Mouse (Mus musculus): Measurements from ENCODE around the gene Pcyox1.
"Not testable (repeated sequence)": the region's sequence is repeated elsewhere in the genome, so short reads cannot be mapped to it uniquely, and the experiment has no call there.

The Pcyox1 gene

DNA sequence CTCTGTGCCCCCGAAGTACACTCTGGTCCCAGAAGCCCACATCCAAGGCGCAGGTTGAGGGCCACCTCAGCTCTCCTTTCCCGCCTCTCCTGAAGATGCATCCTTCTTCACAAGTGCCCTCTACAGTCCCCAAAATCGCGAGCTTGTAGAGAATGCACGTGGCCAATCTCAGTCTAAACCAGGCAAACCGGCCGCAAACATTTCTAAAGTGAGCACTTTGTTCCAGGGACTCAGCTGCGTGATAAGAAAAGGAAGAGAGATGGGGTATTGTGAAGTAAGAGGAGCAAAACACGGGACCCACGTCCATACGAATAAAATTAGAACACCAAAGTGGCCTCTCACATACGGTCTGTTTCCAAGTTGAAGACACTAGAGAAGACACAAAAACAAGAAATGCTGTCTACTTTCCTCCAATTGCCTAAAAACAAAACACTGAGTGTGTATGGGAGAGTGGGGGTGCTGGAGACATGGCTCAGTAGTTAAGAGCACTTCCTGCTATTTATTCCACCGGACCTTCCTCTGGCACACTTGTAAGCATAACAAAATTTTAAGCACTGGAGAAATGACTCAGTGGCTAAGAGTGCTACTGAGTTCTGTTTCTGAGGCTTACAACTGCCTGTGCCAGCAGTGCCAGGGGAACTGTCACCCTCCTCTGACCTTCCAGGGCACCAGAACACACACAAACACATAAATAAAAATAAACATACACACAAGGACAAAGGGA is 465 bp upstream of the Pcyox1 start:
- in situ Hi-C loops (cut with MboI, MseI): loop anchor here (10.0 kb wide), 1 partner anchor 1037 kb away; no protein-coding TSS in a partner anchor

GRCm38 (mm10) chr6:86395969-86396368 is 985 bp downstream of the Pcyox1 start:
- in situ Hi-C loops (cut with MboI, MseI): loop anchor here (10.0 kb wide), 1 partner anchor 1039 kb away; no protein-coding TSS in a partner anchor

- in situ Hi-C loops (cut with MboI, MseI): loop anchor here (10.0 kb wide), 1 partner anchor 1040 kb away; no protein-coding TSS in a partner anchor
These were observed 1.9 kb downstream of the Pcyox1 start for GRCm38 (mm10) chr6:86395021-86395420.

- in situ Hi-C loops (cut with MboI, MseI): loop anchor here (10.0 kb wide), 1 partner anchor 1041 kb away; no protein-coding TSS in a partner anchor
These were observed 2.8 kb downstream of the Pcyox1 start for GRCm38 (mm10) chr6:86394078-86394720.

DNA sequence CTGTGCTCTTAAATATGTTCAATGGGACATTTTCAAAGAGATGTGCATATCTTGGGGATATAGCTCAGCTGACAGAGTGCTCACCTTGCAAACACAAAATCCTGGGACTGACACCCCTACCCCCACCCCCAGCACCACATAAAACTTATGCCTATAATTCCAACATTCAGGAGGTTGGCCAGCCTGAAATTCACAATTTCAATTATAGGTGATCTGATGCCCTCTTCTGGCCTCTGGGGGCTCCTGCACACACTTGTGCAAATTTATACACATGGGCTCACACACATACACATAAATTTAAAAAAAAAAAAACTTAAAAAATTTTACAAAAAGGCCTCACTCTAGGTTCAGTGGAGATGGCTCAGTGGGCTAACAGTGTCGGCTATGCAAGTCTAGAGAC is 3.8 kb downstream of the Pcyox1 start:
- in situ Hi-C loops (cut with MboI, MseI): loop anchor here (10.0 kb wide), 1 partner anchor 1042 kb away; no protein-coding TSS in a partner anchor

GRCm38 (mm10) chr6:86391326-86391725 is 5.6 kb downstream of the Pcyox1 start:
- in situ Hi-C loops (cut with MboI, MseI): loop anchor here (10.0 kb wide), 1 partner anchor 1043 kb away; no protein-coding TSS in a partner anchor

DNA sequence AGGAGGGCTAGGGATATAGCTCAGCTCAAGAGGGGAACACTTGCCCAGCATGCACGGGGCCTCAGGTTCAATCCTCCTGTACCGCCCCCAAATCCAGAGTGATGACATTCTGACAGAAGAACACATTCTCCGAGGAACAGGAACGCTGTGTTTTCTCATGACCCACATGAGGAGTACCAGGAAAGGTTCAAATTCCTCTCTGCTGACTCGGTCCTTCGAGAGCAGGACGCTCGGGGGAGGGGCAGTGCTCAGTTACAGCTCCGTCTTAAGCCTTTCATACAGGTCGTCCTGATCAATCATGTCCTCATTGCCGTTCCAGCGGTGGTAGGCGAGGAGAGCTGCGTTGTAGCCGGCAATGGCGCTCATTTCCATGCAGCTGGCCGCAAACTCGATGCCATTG is 8.5 kb downstream of the Pcyox1 start:
- in situ Hi-C loops (cut with MboI, MseI): no loop called here

GRCm38 (mm10) chr6:86387313-86387712 is 9.6 kb downstream of the Pcyox1 start:
- in situ Hi-C loops (cut with MboI, MseI): no loop called here

DNA sequence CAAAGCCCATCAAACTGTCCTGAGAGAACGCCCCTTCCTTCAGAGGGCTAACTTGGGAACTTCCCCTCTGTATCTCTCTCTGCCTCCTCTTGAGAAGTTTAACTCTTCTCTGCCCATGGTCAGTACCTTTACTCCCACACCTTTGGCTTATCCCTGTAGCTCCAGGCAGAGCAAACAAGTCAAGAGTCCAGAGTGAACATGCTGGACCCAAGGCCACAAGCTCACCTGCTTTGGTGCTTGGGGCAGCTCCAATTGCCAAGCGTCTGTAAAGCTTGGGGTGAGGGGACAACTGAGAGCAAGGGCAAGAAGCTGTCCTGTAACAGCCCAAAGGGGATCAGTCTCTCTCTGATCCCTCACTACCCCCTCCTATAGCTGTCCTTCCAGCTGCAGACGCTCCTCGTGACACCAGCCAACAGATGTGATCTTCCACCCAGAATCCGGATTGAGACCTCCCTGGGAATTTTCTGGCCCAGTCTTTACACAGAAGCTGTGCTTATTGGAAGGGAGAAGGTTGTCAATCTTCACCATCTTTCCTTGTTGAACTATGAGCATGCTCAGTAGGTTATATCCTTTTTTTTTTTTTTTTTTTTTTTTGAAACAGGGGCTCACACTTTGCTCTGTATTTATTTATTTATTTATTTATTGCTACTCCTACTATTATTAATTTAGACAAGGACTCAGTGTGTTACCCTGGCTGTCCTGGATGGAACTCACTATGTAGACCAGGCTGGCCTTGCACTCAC is 11.4 kb downstream of the Pcyox1 start:
- in situ Hi-C loops (cut with MboI, MseI): no loop called here

- in situ Hi-C loops (cut with MboI, MseI): no loop called here
These were observed 12.3 kb downstream of the Pcyox1 start for GRCm38 (mm10) chr6:86384692-86385091.

GRCm38 (mm10) chr6:86383370-86383769 is 13.6 kb downstream of the Pcyox1 start:
- in situ Hi-C loops (cut with MboI, MseI): no loop called here

DNA sequence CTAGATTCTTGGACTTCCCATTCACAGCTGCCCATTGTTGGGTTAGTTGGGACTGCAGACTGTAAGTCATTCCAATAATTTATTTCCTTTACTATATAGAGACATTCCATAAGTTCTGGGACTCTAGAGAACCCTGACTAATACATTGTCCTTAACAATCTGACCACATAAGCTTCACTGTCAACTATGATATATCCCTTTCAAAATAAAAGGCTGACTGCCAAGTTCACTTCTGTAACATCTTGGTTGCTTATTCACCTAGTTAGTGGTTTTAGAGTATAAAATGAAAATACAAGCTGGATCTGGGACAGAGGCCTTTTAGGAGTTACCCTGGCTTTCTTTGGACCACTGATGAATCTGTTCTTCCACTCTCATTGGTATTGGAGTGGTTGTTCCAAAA is 14.4 kb downstream of the Pcyox1 start:
- in situ Hi-C loops (cut with MboI, MseI): no loop called here

DNA sequence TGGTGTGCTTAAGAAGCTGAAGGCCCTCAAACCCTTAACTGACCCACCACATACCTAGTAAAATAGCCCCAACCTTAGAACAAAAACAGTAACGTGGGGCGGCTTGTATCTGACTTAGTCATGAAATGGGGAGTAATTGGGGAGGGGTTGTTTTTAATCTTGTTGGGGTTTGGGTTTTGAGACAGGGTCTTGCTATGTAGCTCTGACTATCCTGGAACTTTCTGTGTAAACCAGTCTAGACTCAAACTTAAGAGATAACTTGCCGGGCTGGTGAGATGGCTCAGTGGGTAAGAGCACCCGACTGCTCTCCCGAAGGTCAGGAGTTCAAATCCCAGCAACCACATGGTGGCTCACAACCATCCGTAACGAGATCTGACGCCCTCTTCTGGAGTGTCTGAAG is 16.8 kb downstream of the Pcyox1 start:
- in situ Hi-C loops (cut with MboI, MseI): not testable (repeated sequence)

GRCm38 (mm10) chr6:86378341-86378740 is 18.6 kb downstream of the Pcyox1 start:
- in situ Hi-C loops (cut with MboI, MseI): no loop called here

- in situ Hi-C loops (cut with MboI, MseI): no loop called here
These were observed 23.4 kb downstream of the Pcyox1 start for GRCm38 (mm10) chr6:86373556-86373955.

GRCm38 (mm10) chr6:86371950-86372516 is 24.9 kb downstream of the Pcyox1 start:
- in situ Hi-C loops (cut with MboI, MseI): no loop called here

DNA sequence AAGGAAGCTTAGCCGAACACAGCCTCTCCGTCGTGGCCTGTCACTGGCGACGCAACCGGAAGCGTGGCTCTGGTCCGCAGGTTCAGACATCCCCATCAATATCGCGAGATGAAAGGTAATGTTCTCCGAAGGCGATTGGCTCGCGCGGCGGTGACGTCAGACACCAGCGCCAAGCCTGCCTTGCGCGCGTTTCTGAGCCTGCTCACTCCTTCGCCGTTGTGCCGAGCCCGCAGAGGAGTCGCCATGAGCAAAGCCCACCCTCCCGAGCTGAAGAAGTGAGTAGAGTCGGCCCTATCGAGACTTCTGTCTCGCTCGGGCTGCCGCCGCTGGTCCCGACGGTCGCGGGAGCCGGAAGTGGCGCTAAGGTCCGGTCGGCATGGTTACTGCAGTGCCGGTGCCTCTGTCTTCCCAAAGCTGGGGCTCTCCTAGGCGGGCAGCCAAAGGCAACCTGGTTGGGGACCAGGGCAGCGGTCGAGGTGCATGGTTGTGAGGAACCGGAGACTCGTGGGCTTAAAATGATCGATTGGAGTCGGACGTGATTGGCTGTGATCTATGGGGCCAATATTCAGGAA is 25.5 kb downstream of the Pcyox1 start:
- in situ Hi-C loops (cut with MboI, MseI): no loop called here

DNA sequence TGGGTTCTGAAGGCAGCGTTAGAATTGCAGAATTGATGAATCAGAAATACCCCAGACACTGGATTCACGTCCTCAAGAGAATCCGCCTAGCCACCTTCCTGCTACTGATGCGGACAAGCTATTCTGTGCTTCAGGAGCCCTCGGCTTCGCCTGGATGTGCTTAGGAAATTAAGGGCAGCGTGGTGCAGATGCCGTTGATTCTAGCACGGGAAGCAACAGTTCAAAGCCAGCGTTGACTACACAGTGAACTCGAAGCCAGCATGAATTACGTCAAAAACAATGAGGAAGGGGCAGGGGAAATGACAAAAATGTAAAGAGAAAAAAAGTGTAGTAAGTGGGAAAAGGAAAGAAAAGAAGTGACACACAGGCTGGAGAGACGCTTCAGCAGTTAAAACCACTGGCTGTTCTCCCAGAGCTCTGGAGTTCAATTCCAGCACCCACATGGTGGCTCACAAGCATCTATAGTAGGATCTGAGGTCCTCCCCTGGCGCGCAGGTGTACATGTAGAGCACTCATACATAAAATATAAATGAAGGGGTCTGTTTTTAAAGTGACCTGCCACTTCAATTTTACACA is 26.1 kb downstream of the Pcyox1 start, which contains the start of gene Snrpg:
Gene Snrpg, plus strand, starts transcription at position 541 of the 576 bp plus-strand sequence.
- in situ Hi-C loops (cut with MboI, MseI): no loop called here

- in situ Hi-C loops (cut with MboI, MseI): no loop called here
These were observed 26.8 kb downstream of the Pcyox1 start for GRCm38 (mm10) chr6:86370093-86370713.

DNA sequence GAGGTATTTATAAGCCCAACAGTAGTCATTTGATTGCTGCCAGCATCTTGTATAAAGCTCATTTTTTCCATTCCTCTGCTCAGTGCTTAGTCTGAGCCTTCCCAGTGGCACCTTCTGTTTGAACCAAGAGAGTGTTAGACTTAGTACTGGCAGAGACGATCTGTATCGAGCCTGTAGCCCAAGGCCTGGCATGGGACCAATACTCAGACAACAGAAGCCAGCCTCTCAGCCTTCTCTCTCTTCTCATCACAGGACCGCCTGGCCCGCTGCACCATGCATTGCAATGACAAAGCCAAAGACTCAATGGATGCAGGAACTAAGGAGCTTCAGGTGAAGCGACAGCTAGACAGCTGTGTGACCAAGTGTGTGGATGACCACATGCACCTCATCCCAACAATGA is 28.5 kb downstream of the Pcyox1 start:
- in situ Hi-C loops (cut with MboI, MseI): loop anchor here (5.0 kb wide), 1 partner anchor 441 kb away; no protein-coding TSS in a partner anchor

All from T-helper 1 cell (primary cell).